Mouse (Mus musculus) liver, embryonic 16.5 days (tissue): Measurements from ENCODE around the gene Slc35e4. TPM values are rescaled to one million over a fixed set of nuclear protein-coding genes. Genes with fewer than 3 reads are reported as not detected.

Experiments used
- ATAC-seq: fragments of 200-750 bp; cut with Nextera tagmentation; 2 replicates; pipeline ENCODE4 v1.8.0; 2017; ENCODE audit warnings: low read depth, mild to moderate bottlenecking, moderate number of reproducible peaks, moderate library complexity
- H3K27ac ChIP-seq: fragments of 300-500 bp; sonication (generic); 2 replicates; pipeline ENCODE4 v1.5.1; 2014; ENCODE audit warnings: mild to moderate bottlenecking, low read length
- H3K27me3 ChIP-seq: fragments of 300-500 bp; sonication (generic); 2 replicates; pipeline ENCODE4 v1.6.1; 2014; ENCODE audit warnings: low read depth, low read length, mixed read lengths; ENCODE audit not compliant: control insufficient read depth, insufficient read depth
- H3K36me3 ChIP-seq: fragments of 300-500 bp; sonication (generic); 2 replicates; pipeline ENCODE4 v1.6.1; 2014; ENCODE audit warnings: mild to moderate bottlenecking; ENCODE audit not compliant: control insufficient read depth, insufficient read depth
- H3K4me1 ChIP-seq: fragments of 300-500 bp; sonication (generic); 2 replicates; pipeline ENCODE4 v1.6.1; 2014; ENCODE audit warnings: low read depth, low read length, mixed read lengths; ENCODE audit not compliant: control insufficient read depth
- H3K4me2 ChIP-seq: fragments of 300-500 bp; sonication (generic); 2 replicates; pipeline ENCODE4 v1.6.1; 2014; ENCODE audit warnings: low read depth, low read length, mixed read lengths
- H3K4me3 ChIP-seq: fragments of 300-500 bp; sonication (generic); 2 replicates; pipeline ENCODE4 v1.5.1; 2014; ENCODE audit warnings: low read depth, mild to moderate bottlenecking, low read length
- H3K9ac ChIP-seq: fragments of 300-500 bp; sonication (generic); 2 replicates; pipeline ENCODE4 v1.6.1; 2014; ENCODE audit warnings: low read depth, low read length
- H3K9me3 ChIP-seq: fragments of 300-500 bp; sonication (generic); replicated peaks from 2 replicates; pipeline ENCODE4 v1.6.1; 2016; ENCODE audit warnings: low read length; ENCODE audit not compliant: control insufficient read depth
- WGBS: fragments of 180-500 bp; shearing (Covaris S2); extraction: QIAGEN DNeasy Blood & Tissue Kit; methylation state at CpG from one replicate; pipeline ENCODE4 v1.1.7; 2014; ENCODE audit not compliant: insufficient replicate concordance; 5-methylcytosine and 5-hydroxymethylcytosine counted together
- polyA plus RNA-seq: library from polyadenylated mRNA; unstranded; fragments of >200 nt; fragmentation: Nextera tagmentation; extraction: Ambion mirVana; gene quantifications from 2 replicates; pipeline ENCODE4 v1.2.1, GENCODE M21; 2015

The Slc35e4 gene
- polyA plus RNA-seq, 1 experiment from 2014 or later, result 0.51 TPM

GRCm38 (mm10) chr11:3941371-3941770 lies 26.9 kb upstream of the Slc35e4 start:
- Histone ChIP-seq H3K4me2 (no peak overlapping the region), H3K4me3 (no peak overlapping the region), H3K9me3 (no peaks in the 10 kb centered on the region), H3K9ac (no peak overlapping the region), H3K36me3 (no peaks in the 10 kb centered on the region), H3K27me3 (peaks cover 5% of the 10 kb centered on the region; the same call in 1 of the 2 replicates), H3K27ac (no peak overlapping the region), H3K4me1 (no peaks in the 10 kb centered on the region)
- ATAC-seq, result no peak
- 67% methylated on average over 7 of the region's 7 CpGs for WGBS

GRCm38 (mm10) chr11:3937321-3937874 lies 22.9 kb upstream of the Slc35e4 start:
- H3K36me3 ChIP-seq, result no peaks in the 10 kb centered on the region
- ATAC-seq, result no peak
- H3K9ac ChIP-seq, result no peak overlapping the region
- H3K4me3 ChIP-seq, result no peak overlapping the region
- no peak overlapping the region for H3K4me2 ChIP-seq
- no peak overlapping the region for H3K27ac ChIP-seq
- no peaks in the 10 kb centered on the region for H3K27me3 ChIP-seq
- no peaks in the 10 kb centered on the region for H3K9me3 ChIP-seq
- WGBS, result 73% methylated on average over 13 of the region's 13 CpGs
- no peaks in the 10 kb centered on the region for H3K4me1 ChIP-seq

GRCm38 (mm10) chr11:3936318-3936717 lies 21.9 kb upstream of the Slc35e4 start:
- no peak for ATAC-seq
- 60% methylated on average over 3 of the region's 3 CpGs for WGBS
- Histone ChIP-seq H3K27me3 (no peaks in the 10 kb centered on the region), H3K9me3 (no peaks in the 10 kb centered on the region), H3K4me2 (no peak overlapping the region), H3K4me1 (no peaks in the 10 kb centered on the region), H3K4me3 (no peak overlapping the region), H3K27ac (no peak overlapping the region), H3K9ac (no peak overlapping the region), H3K36me3 (no peaks in the 10 kb centered on the region)

- no peaks in the 10 kb centered on the region for H3K36me3 ChIP-seq
- no peak overlapping the region for H3K4me2 ChIP-seq
- no peaks in the 10 kb centered on the region for H3K4me1 ChIP-seq
- H3K9me3 ChIP-seq, result no peaks in the 10 kb centered on the region
- no peak for ATAC-seq
- H3K4me3 ChIP-seq, result no peak overlapping the region
- H3K27me3 ChIP-seq, result no peaks in the 10 kb centered on the region
- 57% methylated on average over 4 of the region's 4 CpGs for WGBS
- no peak overlapping the region for H3K9ac ChIP-seq
- H3K27ac ChIP-seq, result no peak overlapping the region
Observed at GRCm38 (mm10) chr11:3935135-3935534, 20.7 kb upstream of the Slc35e4 start.

- Histone ChIP-seq H3K4me2 (no peak overlapping the region), H3K9ac (no peak overlapping the region), H3K4me3 (no peak overlapping the region), H3K27me3 (no peaks in the 10 kb centered on the region), H3K27ac (no peak overlapping the region), H3K36me3 (no peaks in the 10 kb centered on the region), H3K9me3 (no peaks in the 10 kb centered on the region), H3K4me1 (no peaks in the 10 kb centered on the region)
- no peak for ATAC-seq
- WGBS, result 73% methylated on average over 9 of the region's 9 CpGs
Observed at GRCm38 (mm10) chr11:3933756-3934285, 19.4 kb upstream of the Slc35e4 start.

GRCm38 (mm10) chr11:3931511-3932211 lies 17.2 kb upstream of the Slc35e4 start, which contains the start of gene Tcn2:
TSS of gene Tcn2 (minus strand) at chr11:3932159.
- no peaks in the 10 kb centered on the region for H3K27me3 ChIP-seq
- H3K27ac ChIP-seq, result no peak within 1 kb of the TSS
- H3K4me1 ChIP-seq, result no peaks in the 10 kb centered on the region
- peak; percentile 78 for ATAC-seq
- no peaks in the 10 kb centered on the region for H3K9me3 ChIP-seq
- H3K4me3 ChIP-seq, result peak within 1 kb of the TSS; percentile 51
- peak within 1 kb of the TSS; percentile 26; the same call in 1 of the 2 replicates for H3K9ac ChIP-seq
- peak within 1 kb of the TSS; percentile 49 for H3K4me2 ChIP-seq
- no peaks in the 10 kb centered on the region for H3K36me3 ChIP-seq
- WGBS, result under 1% methylated on average over 20 of the region's 26 CpGs

- H3K4me3 ChIP-seq, result peak overlapping the region; percentile 51
- H3K27ac ChIP-seq, result no peak overlapping the region
- no peaks in the 10 kb centered on the region for H3K9me3 ChIP-seq
- H3K4me1 ChIP-seq, result no peaks in the 10 kb centered on the region
- no peak overlapping the region for H3K9ac ChIP-seq
- peak overlapping the region; percentile 49 for H3K4me2 ChIP-seq
- 37% methylated on average over 6 of the region's 6 CpGs for WGBS
- ATAC-seq, result no peak
- no peaks in the 10 kb centered on the region for H3K36me3 ChIP-seq
- H3K27me3 ChIP-seq, result no peaks in the 10 kb centered on the region
Observed at GRCm38 (mm10) chr11:3930931-3931330, 16.5 kb upstream of the Slc35e4 start.

GRCm38 (mm10) chr11:3930019-3930418 lies 15.6 kb upstream of the Slc35e4 start:
- WGBS, result 19% methylated on average over 4 of the region's 4 CpGs
- Histone ChIP-seq H3K4me3 (no peak overlapping the region), H3K4me2 (no peak overlapping the region), H3K4me1 (no peaks in the 10 kb centered on the region), H3K9ac (no peak overlapping the region), H3K27me3 (no peaks in the 10 kb centered on the region), H3K9me3 (no peaks in the 10 kb centered on the region), H3K27ac (no peak overlapping the region), H3K36me3 (no peaks in the 10 kb centered on the region)
- ATAC-seq, result 0 out of 2 replicates have a peak, but pooled peaks have one; percentile 17

- 79% methylated on average over 10 of the region's 10 CpGs for WGBS
- Histone ChIP-seq H3K9me3 (no peaks in the 10 kb centered on the region), H3K4me1 (no peaks in the 10 kb centered on the region), H3K27me3 (no peaks in the 10 kb centered on the region), H3K36me3 (no peaks in the 10 kb centered on the region; the same call in 1 of the 2 replicates), H3K4me3 (no peak overlapping the region), H3K4me2 (no peak overlapping the region), H3K9ac (no peak overlapping the region), H3K27ac (no peak overlapping the region)
- ATAC-seq, result no peak
Observed at GRCm38 (mm10) chr11:3925916-3926315, 11.5 kb upstream of the Slc35e4 start.
